Mouse (Mus musculus): ENCODE results near the gene F2r. TPM values are rescaled to one million over a fixed set of nuclear protein-coding genes. Genes with fewer than 3 reads are reported as not detected.

The F2r gene
- polyA plus RNA-seq, 1 experiment from 2014 or later = 98.6 TPM

DNA sequence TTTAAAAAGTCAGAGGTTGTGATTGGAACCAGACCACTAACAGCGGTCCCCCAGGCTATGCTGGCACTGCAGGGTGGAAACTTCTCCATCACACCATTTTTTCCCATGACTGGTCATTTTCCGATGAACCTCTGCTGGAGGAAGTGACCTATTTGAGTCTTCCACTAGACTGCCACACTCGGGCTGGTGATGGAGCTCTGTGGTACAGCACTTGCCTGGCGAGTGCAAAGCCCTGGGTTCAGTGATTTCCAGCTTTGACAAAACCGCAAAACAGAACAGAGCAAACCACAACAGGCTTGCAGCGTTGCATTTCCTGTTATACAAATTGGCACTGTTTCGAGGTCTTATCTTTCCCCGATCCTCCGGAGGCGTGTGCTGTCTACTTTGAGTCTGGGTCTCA is 25.4 kb downstream of the F2r start:
- no peak for ATAC-seq (replicated peaks; ENCODE audit: insufficient number of reproducible peaks, insufficient read depth, low FRiP score, low read depth)
- Histone ChIP-seq H3K4me1 (replicated peaks) (peaks cover 16% of the 10 kb centered on the region), H3K27ac (no peak overlapping the region), H3K27me3 (no peaks in the 10 kb centered on the region), H3K9ac (no peak overlapping the region), H3K9me3 (replicated peaks) (no peaks in the 10 kb centered on the region), H3K36me3 (no peaks in the 10 kb centered on the region), H3K4me2 (no peak overlapping the region), H3K4me3 (no peak overlapping the region)
- WGBS = 50% methylated on average over 10 of the region's 10 CpGs

DNA sequence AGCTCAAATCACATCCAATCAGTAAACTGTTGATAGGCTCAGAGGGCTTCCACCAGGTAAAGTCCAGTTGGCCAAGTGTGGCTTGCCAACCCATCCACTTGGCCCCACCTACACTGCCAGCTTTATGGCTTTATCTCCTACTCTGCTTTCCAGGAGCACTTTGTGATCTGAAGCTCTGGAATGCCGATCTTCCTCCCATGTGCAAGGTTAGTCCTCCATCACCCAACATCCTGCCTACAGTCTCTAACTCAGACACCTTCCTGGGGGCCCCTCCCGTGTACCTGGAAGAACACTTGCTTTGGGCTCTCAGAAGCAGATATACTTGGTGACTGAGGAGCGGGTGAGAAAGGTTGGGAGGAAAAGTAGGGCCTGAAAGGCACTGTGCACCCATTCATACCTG is 26.7 kb downstream of the F2r start:
- 86% methylated on average over 3 of the region's 3 CpGs for WGBS
- ATAC-seq (replicated peaks; ENCODE audit: insufficient number of reproducible peaks, insufficient read depth, low FRiP score, low read depth) = no peak

DNA sequence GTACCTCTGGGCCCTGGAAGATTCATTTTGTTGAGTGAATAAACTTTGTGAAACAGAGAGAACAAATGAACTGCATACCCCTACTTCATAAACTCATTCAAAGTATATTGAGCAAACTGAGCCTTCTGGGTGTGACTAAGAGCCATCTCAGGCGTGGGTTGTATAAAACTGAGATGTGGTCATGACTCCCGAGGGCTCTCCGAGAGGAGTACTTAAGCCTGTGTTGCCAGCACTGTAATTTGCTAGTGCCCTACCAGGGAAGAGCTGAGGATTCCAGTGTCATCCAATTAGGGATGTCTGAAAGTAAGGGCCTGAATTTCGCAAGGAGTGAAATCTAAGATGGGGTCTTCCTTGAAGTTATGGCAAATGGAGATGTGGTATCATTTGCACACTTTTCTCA is 30.7 kb downstream of the F2r start:
- H3K27ac ChIP-seq = no peak overlapping the region
- no peaks in the 10 kb centered on the region for H3K36me3 ChIP-seq
- H3K4me3 ChIP-seq = no peak overlapping the region
- no peak overlapping the region for H3K4me2 ChIP-seq
- no peak for ATAC-seq (replicated peaks; ENCODE audit: insufficient number of reproducible peaks, insufficient read depth, low FRiP score, low read depth)
- no peaks in the 10 kb centered on the region for H3K27me3 ChIP-seq
- 90% methylated on average over 4 of the region's 4 CpGs for WGBS
- H3K9me3 ChIP-seq (replicated peaks) = no peaks in the 10 kb centered on the region
- peaks cover 10% of the 10 kb centered on the region for H3K4me1 ChIP-seq (replicated peaks)
- no peak overlapping the region for H3K9ac ChIP-seq

More for the DNA sequence above, 26.7 kb downstream of the F2r start:
- Histone ChIP-seq H3K36me3 (no peaks in the 10 kb centered on the region), H3K27me3 (no peaks in the 10 kb centered on the region), H3K4me1 (replicated peaks) (peaks cover 16% of the 10 kb centered on the region), H3K9me3 (replicated peaks) (no peaks in the 10 kb centered on the region), H3K9ac (no peak overlapping the region), H3K4me3 (no peak overlapping the region), H3K27ac (no peak overlapping the region), H3K4me2 (no peak overlapping the region)

GRCm38 (mm10) chr13:95584898-95585297 is 33.4 kb downstream of the F2r start:
- no peak overlapping the region for H3K27ac ChIP-seq
- no peaks in the 10 kb centered on the region for H3K36me3 ChIP-seq
- WGBS = 83% methylated on average over 5 of the region's 5 CpGs
- no peaks in the 10 kb centered on the region for H3K27me3 ChIP-seq
- no peak for ATAC-seq (replicated peaks; ENCODE audit: insufficient number of reproducible peaks, insufficient read depth, low FRiP score, low read depth)
- no peak overlapping the region for H3K4me2 ChIP-seq
- H3K4me3 ChIP-seq = no peak overlapping the region
- no peaks in the 10 kb centered on the region for H3K9me3 ChIP-seq (replicated peaks)
- peaks cover 4% of the 10 kb centered on the region; the same call in 1 of the 2 replicates for H3K4me1 ChIP-seq (replicated peaks)
- no peak overlapping the region for H3K9ac ChIP-seq

DNA sequence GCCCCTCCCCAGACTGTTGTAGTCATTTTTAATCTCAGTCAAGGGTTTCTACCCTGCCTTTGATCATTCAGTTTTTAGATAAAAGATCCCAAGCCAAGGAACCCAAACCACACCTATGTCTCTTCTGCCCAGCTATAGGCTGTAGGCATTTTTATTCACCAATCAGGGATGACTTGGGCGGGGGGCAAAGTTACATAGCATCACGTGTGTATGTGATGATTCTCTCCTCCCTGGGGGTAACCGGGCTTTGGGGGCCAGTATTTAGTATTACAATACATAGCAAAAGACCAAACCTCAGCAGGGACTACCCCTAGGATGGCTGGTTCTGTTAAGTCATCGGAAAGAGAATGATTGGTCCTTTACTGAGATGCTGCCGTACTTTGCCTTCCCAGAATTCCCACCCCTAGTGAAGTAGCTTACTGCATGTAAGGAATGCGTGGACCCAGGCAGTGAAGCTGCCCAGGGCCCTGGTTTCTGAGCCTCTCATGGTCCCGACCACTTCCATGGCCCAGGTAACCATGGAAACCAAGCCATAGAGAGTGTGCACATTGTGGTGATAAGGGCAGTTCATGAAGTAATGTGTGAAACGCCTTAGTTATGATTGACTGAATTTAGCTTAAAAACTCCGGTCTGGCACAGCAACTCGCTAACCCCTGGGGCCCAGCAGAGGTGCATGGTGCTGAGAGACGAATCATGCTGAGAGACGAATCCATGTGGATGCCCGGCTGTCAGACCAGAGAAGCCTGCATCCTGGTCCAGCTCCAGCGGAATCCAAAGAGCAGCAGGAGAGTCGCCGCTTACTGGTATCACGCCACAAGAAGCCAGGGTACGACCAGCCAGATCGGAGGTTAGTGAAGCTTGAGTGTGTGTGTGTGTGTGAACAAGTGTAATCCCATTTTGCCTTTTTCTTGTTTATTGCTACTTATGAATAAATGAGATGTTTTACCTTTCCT is 34.8 kb downstream of the F2r start:
- no peak for ATAC-seq (replicated peaks; ENCODE audit: insufficient number of reproducible peaks, insufficient read depth, low FRiP score, low read depth)
- 55% methylated on average over 19 of the region's 19 CpGs for WGBS
- H3K36me3 ChIP-seq = no peaks in the 10 kb centered on the region
- no peaks in the 10 kb centered on the region for H3K9me3 ChIP-seq (replicated peaks)
- H3K27me3 ChIP-seq = no peaks in the 10 kb centered on the region
- H3K27ac ChIP-seq = no peak overlapping the region
- no peak overlapping the region for H3K4me2 ChIP-seq
- no peak overlapping the region for H3K9ac ChIP-seq
- H3K4me3 ChIP-seq = no peak overlapping the region
- peaks cover 3% of the 10 kb centered on the region for H3K4me1 ChIP-seq (replicated peaks)

DNA sequence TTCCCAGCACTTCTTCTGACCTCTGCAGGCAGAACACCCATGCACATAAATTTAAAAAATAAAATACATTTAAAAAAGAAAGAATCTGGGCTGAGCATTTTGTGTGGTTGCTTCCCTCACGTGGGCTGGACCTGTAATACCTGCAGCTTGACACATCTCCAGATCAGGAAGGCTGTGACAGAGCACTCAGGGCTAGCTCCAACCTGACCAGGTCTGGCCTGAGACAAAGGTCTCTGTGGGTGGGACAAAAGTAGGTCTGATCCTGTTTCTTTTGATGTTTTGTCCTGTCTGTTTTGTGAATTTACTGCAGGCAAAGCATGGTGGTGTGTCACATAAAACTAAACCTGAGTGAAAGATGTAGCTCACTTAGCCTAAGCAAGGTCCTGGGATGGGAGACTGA is 36.4 kb downstream of the F2r start:
- Histone ChIP-seq H3K4me2 (no peak overlapping the region), H3K4me3 (no peak overlapping the region), H3K36me3 (no peaks in the 10 kb centered on the region), H3K4me1 (replicated peaks) (peaks cover 3% of the 10 kb centered on the region), H3K27me3 (no peaks in the 10 kb centered on the region), H3K9ac (no peak overlapping the region), H3K9me3 (replicated peaks) (no peaks in the 10 kb centered on the region), H3K27ac (no peak overlapping the region)
- ATAC-seq (replicated peaks; ENCODE audit: insufficient number of reproducible peaks, insufficient read depth, low FRiP score, low read depth) = no peak
- 58% methylated on average over 1 of the region's 1 CpGs for WGBS

DNA sequence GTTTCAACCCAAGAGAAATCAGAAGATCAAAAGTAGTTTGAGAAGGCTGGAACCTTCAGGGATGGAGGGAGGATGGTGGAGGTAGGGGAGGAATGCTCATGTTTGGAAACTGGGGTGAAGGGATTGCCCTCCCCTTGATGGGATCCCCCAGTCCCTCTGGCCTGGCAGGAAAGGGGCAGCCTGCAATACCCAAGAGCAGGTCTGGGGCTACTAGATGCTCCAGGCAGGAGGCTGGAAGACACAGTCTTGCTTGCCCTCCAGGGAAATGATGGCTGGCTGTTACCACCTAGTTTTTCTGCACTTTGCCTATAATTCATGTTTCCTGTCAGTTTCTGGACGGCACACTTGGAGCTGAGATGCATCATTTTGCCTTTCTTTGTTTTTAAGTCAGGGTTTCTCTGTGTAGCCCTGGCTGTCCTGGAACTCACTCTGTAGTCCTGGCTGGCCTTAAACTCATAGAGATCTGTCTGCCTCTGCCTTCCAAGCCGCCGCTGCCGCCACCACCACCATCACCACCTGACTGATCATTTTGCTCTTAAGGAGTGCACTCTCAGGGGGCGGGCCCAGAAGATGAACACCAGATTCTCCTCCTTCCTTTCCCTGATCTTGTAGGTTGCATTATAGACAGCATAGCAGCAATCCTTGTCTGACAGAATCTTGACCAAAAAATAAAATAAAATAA is 40.1 kb downstream of the F2r start:
- H3K9me3 ChIP-seq (replicated peaks) = no peaks in the 10 kb centered on the region
- no peaks in the 10 kb centered on the region for H3K27me3 ChIP-seq
- no peak overlapping the region for H3K4me2 ChIP-seq
- no peak overlapping the region for H3K27ac ChIP-seq
- ATAC-seq (replicated peaks; ENCODE audit: insufficient number of reproducible peaks, insufficient read depth, low FRiP score, low read depth) = no peak
- no peak overlapping the region for H3K9ac ChIP-seq
- peaks cover 3% of the 10 kb centered on the region for H3K4me1 ChIP-seq (replicated peaks)
- WGBS = 89% methylated on average over 5 of the region's 5 CpGs
- no peak overlapping the region for H3K4me3 ChIP-seq
- no peaks in the 10 kb centered on the region for H3K36me3 ChIP-seq

GRCm38 (mm10) chr13:95570877-95571276 is 47.4 kb downstream of the F2r start:
- no peak for ATAC-seq (replicated peaks; ENCODE audit: insufficient number of reproducible peaks, insufficient read depth, low FRiP score, low read depth)
- no peaks in the 10 kb centered on the region for H3K9me3 ChIP-seq (replicated peaks)
- 90% methylated on average over 4 of the region's 4 CpGs for WGBS
- H3K4me1 ChIP-seq (replicated peaks) = no peaks in the 10 kb centered on the region
- no peak overlapping the region for H3K9ac ChIP-seq
- no peak overlapping the region for H3K4me2 ChIP-seq
- no peaks in the 10 kb centered on the region for H3K27me3 ChIP-seq
- no peak overlapping the region for H3K27ac ChIP-seq
- H3K4me3 ChIP-seq = no peak overlapping the region
- no peaks in the 10 kb centered on the region for H3K36me3 ChIP-seq

GRCm38 (mm10) chr13:95569326-95569725 is 49.0 kb downstream of the F2r start:
- no peak for ATAC-seq (replicated peaks; ENCODE audit: insufficient number of reproducible peaks, insufficient read depth, low FRiP score, low read depth)

GRCm38 (mm10) chr13:95568336-95568735 is 50.0 kb downstream of the F2r start:
- no peak overlapping the region for H3K9ac ChIP-seq
- 95% methylated on average over 3 of the region's 3 CpGs for WGBS

More at GRCm38 (mm10) chr13:95569326-95569725, 49.0 kb downstream of the F2r start:
- H3K4me1 ChIP-seq (replicated peaks) = no peaks in the 10 kb centered on the region
- H3K9ac ChIP-seq = no peak overlapping the region
- no peaks in the 10 kb centered on the region for H3K36me3 ChIP-seq
- no peak overlapping the region for H3K4me3 ChIP-seq
- no peaks in the 10 kb centered on the region for H3K27me3 ChIP-seq
- no peak overlapping the region for H3K27ac ChIP-seq
- H3K4me2 ChIP-seq = no peak overlapping the region
- H3K9me3 ChIP-seq (replicated peaks) = no peaks in the 10 kb centered on the region

DNA sequence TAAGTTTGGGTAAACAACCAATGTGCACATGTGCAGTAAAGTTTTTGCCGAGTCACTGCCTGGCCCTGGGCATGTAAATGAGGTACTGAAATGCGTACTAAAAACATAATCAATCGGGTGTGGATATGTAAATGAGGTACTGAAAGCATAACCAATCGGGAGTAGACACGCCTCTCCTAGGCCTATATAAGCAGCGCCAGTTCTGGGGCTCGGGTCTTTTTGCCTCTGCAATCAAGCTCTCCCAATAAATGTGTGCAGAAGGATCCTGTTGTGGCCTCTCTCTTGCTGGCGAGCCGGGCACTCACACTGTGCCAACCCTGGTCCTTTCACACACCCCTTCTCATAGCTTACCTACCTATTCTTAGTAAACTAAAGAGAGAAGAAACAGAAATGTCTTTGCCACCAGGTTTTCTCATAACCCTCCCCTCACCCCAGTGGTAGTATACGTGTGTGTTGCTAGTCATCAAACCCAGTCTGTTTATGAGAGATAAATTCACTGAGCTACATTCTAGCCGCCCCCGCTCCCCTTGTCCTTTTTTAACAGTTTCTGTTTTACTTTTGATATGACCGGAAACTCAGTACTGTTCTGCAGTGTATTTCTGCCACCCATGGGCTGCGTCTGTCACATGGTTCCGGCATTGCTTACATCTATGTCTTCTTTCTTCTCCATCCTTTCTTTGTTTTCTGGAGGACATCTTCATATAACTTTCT is 51.3 kb downstream of the F2r start:
- H3K4me2 ChIP-seq = no peak overlapping the region
- 86% methylated on average over 15 of the region's 15 CpGs for WGBS
- no peak for ATAC-seq (replicated peaks; ENCODE audit: insufficient number of reproducible peaks, insufficient read depth, low FRiP score, low read depth)

More at GRCm38 (mm10) chr13:95568336-95568735, 50.0 kb downstream of the F2r start:
- no peaks in the 10 kb centered on the region for H3K27me3 ChIP-seq
- H3K36me3 ChIP-seq = no peaks in the 10 kb centered on the region
- H3K4me3 ChIP-seq = no peak overlapping the region
- H3K9me3 ChIP-seq (replicated peaks) = no peaks in the 10 kb centered on the region
- no peaks in the 10 kb centered on the region for H3K4me1 ChIP-seq (replicated peaks)
- ATAC-seq (replicated peaks; ENCODE audit: insufficient number of reproducible peaks, insufficient read depth, low FRiP score, low read depth) = no peak
- no peak overlapping the region for H3K27ac ChIP-seq
- H3K4me2 ChIP-seq = no peak overlapping the region

More for the DNA sequence above, 51.3 kb downstream of the F2r start:
- Histone ChIP-seq H3K4me1 (replicated peaks) (peaks cover 7% of the 10 kb centered on the region), H3K9ac (no peak overlapping the region), H3K36me3 (no peaks in the 10 kb centered on the region), H3K4me3 (no peak overlapping the region), H3K27me3 (no peaks in the 10 kb centered on the region), H3K27ac (no peak overlapping the region), H3K9me3 (replicated peaks) (no peaks in the 10 kb centered on the region)
